In genomic region chr2:90641710-90642039, GRCm38 (mm10) we compare ENCODE assay signal across 23 mouse cellular contexts. TPM values are rescaled to one million over a fixed set of nuclear protein-coding genes. Genes with fewer than 3 reads are reported as not detected.
DNase-seq lines count a peak whose midpoint lies in the region; ATAC-seq and TF ChIP-seq lines count a peak whose summit lies in the region.
"Had no signal": no experiment of that assay in that cellular context is flagged by ENCODE, and none has a peak within 500 bp of the region (broad histone marks: within the 10 kb centered on the region; RNA-seq: fewer than 3 reads in every experiment).

No protein-coding gene starts in this region.

- H3K27me3 ChIP-seq in liver, postnatal 0 days (ENCODE audit: insufficient read depth, low read length), result no peaks in the 10 kb centered on the region
- H3K27me3 ChIP-seq in liver, embryonic 12.5 days (replicated peaks), result no peaks in the 10 kb centered on the region
- H3K27me3 ChIP-seq in megakaryocyte, embryonic 14.5 days (replicated peaks), result no peaks in the 10 kb centered on the region
- H3K27me3 ChIP-seq: forebrain, embryonic 13.5 days; heart, embryonic 15.5 days; hindbrain, embryonic 13.5 days; neural tube, embryonic 15.5 days had no signal

- no peaks in the 10 kb centered on the region for H3K9me3 ChIP-seq in liver, postnatal 0 days (ENCODE audit: low read length)
- H3K9me3 ChIP-seq in liver, embryonic 12.5 days (replicated peaks), result no peaks in the 10 kb centered on the region
- H3K9me3 ChIP-seq in megakaryocyte, embryonic 14.5 days, result no peaks in the 10 kb centered on the region
- H3K9me3 ChIP-seq: forebrain, embryonic 13.5 days; heart, embryonic 10.5 days; heart, embryonic 15.5 days; hindbrain, embryonic 13.5 days; limb, embryonic 12.5 days; neural tube, embryonic 15.5 days had no signal

- no peak for ATAC-seq in liver, postnatal 0 days
- no peak for ATAC-seq in liver, embryonic 12.5 days
- ATAC-seq in common myeloid progenitor, adult 5-6 weeks (replicated peaks; ENCODE audit: low read depth, poor library complexity, severe bottlenecking), result peak; percentile 38; the same call in 1 of the 2 replicates
- ATAC-seq in CD4-positive, CD25-positive, alpha-beta regulatory T cell, adult 4 months, result no peak
- ATAC-seq: forebrain, embryonic 13.5 days had no signal

- no peak overlapping the region for H3K4me3 ChIP-seq in liver, postnatal 0 days (ENCODE audit: low read depth, low read length)
- no peak overlapping the region for H3K4me3 ChIP-seq in liver, embryonic 12.5 days
- H3K4me3 ChIP-seq in megakaryocyte, embryonic 14.5 days (replicated peaks), result peak overlapping the region; percentile 73
- H3K4me3 ChIP-seq: forebrain, embryonic 13.5 days; heart, embryonic 10.5 days; heart, embryonic 15.5 days; hindbrain, embryonic 13.5 days; limb, embryonic 12.5 days; neural tube, embryonic 15.5 days had no signal

- no peak for TF ChIP-seq EP300 in liver, postnatal 0 days (IDR thresholded peaks at IDR 0.05; ENCODE audit: low read depth)

- H3K9ac ChIP-seq in liver, postnatal 0 days (replicated peaks), result no peak overlapping the region
- H3K9ac ChIP-seq in liver, embryonic 12.5 days, result no peak overlapping the region
- H3K9ac ChIP-seq: forebrain, embryonic 13.5 days; heart, embryonic 15.5 days; hindbrain, embryonic 13.5 days; limb, embryonic 12.5 days; neural tube, embryonic 15.5 days had no signal

- H3K27ac ChIP-seq in liver, postnatal 0 days (ENCODE audit: low read depth), result peak overlapping the region; percentile 1; the same call in 1 of the 2 replicates
- no peak overlapping the region for H3K27ac ChIP-seq in liver, embryonic 12.5 days
- H3K27ac ChIP-seq: forebrain, embryonic 13.5 days; heart, embryonic 10.5 days; heart, embryonic 15.5 days; limb, embryonic 12.5 days; neural tube, embryonic 15.5 days had no signal

- no peak for DNase-seq in liver, postnatal 0 days
- DNase-seq in frontal cortex, postnatal 25 days (ENCODE audit: low spot score in 2 of 2), result no peak
- no peak for DNase-seq in natural killer cell, adult 2 months (ENCODE audit: low spot score in 2 of 2)
- DNase-seq: cerebellum, adult 2 months; cerebellum, postnatal 14 days; gastrocnemius, postnatal 14 days; kidney, adult 11 months; kidney, postnatal 14 days; retina, postnatal 1 day; right cerebral cortex, postnatal 25 days; spleen, adult 18-20 months; thymus, postnatal 14 days had no signal

- 63% methylated on average over 4 of the region's 4 CpGs for WGBS in liver, postnatal 0 days (ENCODE audit: insufficient replicate concordance)
- WGBS in liver, embryonic 12.5 days (ENCODE audit: insufficient replicate concordance), result 58% methylated on average over 4 of the region's 4 CpGs

- H3K36me3 ChIP-seq in liver, postnatal 0 days (replicated peaks; ENCODE audit: insufficient read depth, low read length), result no peaks in the 10 kb centered on the region
- H3K36me3 ChIP-seq in liver, embryonic 12.5 days, result no peaks in the 10 kb centered on the region
- H3K36me3 ChIP-seq in megakaryocyte, embryonic 14.5 days (replicated peaks; ENCODE audit: low read length), result no peaks in the 10 kb centered on the region
- H3K36me3 ChIP-seq: heart, embryonic 10.5 days; heart, embryonic 15.5 days; hindbrain, embryonic 13.5 days; limb, embryonic 12.5 days; neural tube, embryonic 15.5 days had no signal

- H3K4me1 ChIP-seq in liver, postnatal 0 days (ENCODE audit: insufficient read depth), result peaks cover 18% of the 10 kb centered on the region
- H3K4me1 ChIP-seq in liver, embryonic 12.5 days, result peaks cover 29% of the 10 kb centered on the region
- peaks cover 82% of the 10 kb centered on the region for H3K4me1 ChIP-seq in megakaryocyte, embryonic 14.5 days
- H3K4me1 ChIP-seq: forebrain, embryonic 13.5 days had no signal

- no peak for TF ChIP-seq CTCF in liver, postnatal 0 days (IDR thresholded peaks at IDR 0.05; ENCODE audit: low read depth)

- no peak overlapping the region for H3K4me2 ChIP-seq in liver, postnatal 0 days (ENCODE audit: low read depth, low read length)
- no peak overlapping the region for H3K4me2 ChIP-seq in liver, embryonic 12.5 days
- H3K4me2 ChIP-seq: forebrain, embryonic 13.5 days; heart, embryonic 15.5 days; hindbrain, embryonic 13.5 days; limb, embryonic 12.5 days; midbrain, embryonic 11.5 days; neural tube, embryonic 15.5 days had no signal

RNA-seq across cellular contexts. Expression of gene Nup160, which starts 35.3 kb away (rescaled TPM):
- 9.0 and 10.2 TPM in 2 replicates for polyA plus RNA-seq in liver, postnatal 0 days (2015; fragmentation: Nextera tagmentation; extraction: Ambion mirVana)
- 60.3 and 61.3 TPM in 2 replicates for polyA plus RNA-seq in liver, embryonic 12.5 days (2016; fragmentation: Nextera tagmentation; extraction: Ambion mirVana)
- 40.7 and 80.8 TPM in 2 replicates for total RNA-seq in common myeloid progenitor, adult 5-6 weeks (2017)
- polyA plus RNA-seq in megakaryocyte, embryonic 14.5 days (2012; ENCODE audit: insufficient read depth, low replicate concordance), result 0.37 TPM in 1 of 2 replicates, not detected in the other
- polyA plus RNA-seq in CD4-positive, CD25-positive, alpha-beta regulatory T cell, adult 4 months (2017; shearing (Covaris generic)), result 10 to 100 TPM; 22.5 to 34.3 TPM
